Mouse (Mus musculus) small intestine, adult 2 months (tissue): Measurements from ENCODE around the gene Dcbld2.

Experiments
- CTCF ChIP-seq: fragments of 200-500 bp; IDR thresholded peaks from 2 replicates; pipeline ENCODE4 v1.5.1; 2012; ENCODE audit warnings: low read depth, mild to moderate bottlenecking, control low read depth, inconsistent platforms, low read length, moderate library complexity, mixed read lengths; ENCODE audit not compliant: insufficient replicate concordance, insufficient read length; ENCODE audit errors: extremely low read depth
- POLR2A ChIP-seq: fragments of 200-500 bp; IDR thresholded peaks from 2 replicates; pipeline ENCODE4 v1.6.1; 2012; ENCODE audit warnings: low read depth, mild to moderate bottlenecking, control low read depth, inconsistent platforms, low read length, moderate library complexity

- peak; percentile 99 for TF ChIP-seq CTCF
- TF ChIP-seq POLR2A = no peak
Observed at GRCm38 (mm10) chr16:58454617-58455016, 46.4 kb downstream of the Dcbld2 start.
